Mouse (Mus musculus): ENCODE results near the gene Zscan2.

Gene Zscan2

GRCm38 (mm10) chr7:80843910-80844640 lies 16.6 kb upstream of the Zscan2 start:
- DNase-seq (ENCODE audit: low spot score in 2 of 2), result no peak

DNA sequence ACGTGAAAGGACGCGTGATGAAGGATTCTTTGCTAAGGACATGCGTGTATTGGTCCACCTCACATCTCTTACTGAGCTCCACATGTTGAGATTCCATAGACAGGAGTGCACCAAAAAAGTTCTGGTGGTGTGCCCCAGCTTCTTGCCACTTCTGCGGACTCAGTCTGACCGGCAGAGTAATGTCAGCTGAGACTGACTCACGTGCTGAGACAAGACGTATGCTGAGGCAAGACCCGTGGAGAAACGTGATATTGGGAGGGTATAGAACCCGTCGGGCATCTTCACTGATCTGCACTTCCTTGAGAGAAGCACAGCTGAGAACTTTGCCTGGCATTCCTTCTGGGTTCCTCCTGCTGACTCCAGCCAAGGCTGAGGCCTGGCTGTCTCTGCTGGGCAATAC lies 16.0 kb upstream of the Zscan2 start:
- DNase-seq (ENCODE audit: low spot score in 2 of 2), result no peak

DNA sequence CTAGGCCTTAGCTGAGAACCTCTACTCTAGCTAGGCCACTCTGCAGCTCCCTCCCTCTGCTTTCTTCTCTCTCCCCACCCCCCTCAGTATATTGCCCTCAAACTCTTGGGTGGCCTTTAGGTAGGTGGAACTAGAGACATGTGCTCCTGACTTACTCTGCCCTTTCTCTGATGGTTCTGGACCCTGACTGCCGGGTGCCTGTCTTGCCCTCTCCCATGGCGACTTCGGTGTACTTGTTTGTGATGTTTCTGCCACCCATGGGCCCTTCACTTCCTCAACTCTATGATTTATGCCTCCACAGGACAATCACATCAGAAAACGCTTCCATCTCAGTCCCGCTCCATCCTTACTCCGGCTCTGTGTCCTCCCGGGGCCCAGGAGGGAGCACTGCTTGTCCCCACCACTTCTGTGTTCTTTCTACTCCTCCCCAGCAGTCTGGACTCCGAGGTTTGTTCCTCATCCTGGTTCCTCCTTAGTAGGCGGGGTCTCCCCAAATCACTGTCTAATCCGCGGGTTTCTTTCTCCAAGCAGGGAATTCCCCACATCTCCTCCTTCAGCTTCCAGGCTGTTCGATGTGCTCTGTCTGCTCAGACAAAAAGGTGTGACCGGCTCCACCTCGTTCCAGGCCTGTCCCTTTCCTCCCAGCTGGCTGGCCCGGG lies 15.0 kb upstream of the Zscan2 start:
- no peak for DNase-seq (ENCODE audit: low spot score in 2 of 2)

DNA sequence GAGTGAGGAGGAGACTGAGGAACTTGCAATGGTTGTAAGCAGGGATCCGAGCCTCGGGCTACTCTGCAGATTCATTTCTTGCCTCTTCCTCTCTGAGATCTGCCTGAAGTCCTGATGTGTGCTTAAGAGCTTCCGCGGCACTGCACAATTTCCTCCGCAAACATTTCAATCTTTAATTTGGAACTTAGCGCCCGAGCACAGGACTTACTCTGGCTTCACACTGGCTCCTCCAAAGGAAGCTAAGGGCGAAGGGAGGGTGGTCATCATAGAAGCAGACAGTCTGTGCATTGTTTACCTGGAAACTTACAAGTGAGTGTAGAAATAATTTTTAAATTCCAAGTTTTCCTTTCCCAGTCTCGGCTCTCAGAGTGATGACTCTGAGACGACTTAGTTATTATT lies 14.4 kb upstream of the Zscan2 start:
- no peak for DNase-seq (ENCODE audit: low spot score in 2 of 2)

DNA sequence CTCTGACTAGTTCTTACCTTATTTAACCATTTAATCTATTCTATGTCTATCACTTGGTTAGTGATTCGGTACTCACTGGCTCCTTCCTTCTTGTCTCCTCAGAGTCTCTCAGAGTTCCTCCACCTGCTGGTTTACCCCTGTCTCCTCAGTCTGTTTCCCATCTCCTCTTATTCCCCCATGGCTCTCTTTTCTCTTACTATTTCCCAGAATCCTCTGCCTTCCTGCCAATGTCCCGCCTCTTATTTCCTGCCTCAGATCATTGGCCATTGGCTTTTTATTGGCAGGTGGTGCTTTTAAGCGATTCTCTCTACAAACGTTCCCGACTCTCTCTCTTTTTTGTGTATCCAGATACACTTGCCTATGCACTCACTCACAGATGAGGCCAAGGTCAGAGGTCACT lies 14.0 kb upstream of the Zscan2 start:
- DNase-seq (ENCODE audit: low spot score in 2 of 2), result no peak

- DNase-seq (ENCODE audit: low spot score in 2 of 2), result no peak
These were observed 11.5 kb upstream of the Zscan2 start for GRCm38 (mm10) chr7:80849267-80849666.

DNA sequence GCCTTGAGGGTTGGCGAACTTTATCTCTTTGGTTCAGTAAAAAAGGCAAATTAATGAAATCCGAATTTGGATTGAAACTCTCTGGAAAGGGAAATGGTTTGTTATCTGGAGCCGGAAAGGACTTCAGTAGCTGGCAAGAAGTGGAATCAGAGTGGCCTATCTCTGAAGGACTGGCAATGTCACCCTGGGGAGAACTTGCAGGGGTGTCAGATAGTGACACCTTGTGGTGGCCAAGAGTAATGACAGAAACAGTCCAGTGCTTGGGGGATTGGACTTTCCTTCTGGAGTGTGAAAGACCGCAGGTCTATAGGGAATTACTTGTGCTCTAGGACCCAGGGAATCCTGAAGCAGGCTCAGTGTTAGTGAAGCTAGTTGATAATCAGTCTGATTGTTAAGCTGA lies 11.0 kb upstream of the Zscan2 start:
- DNase-seq (ENCODE audit: low spot score in 2 of 2), result no peak

DNA sequence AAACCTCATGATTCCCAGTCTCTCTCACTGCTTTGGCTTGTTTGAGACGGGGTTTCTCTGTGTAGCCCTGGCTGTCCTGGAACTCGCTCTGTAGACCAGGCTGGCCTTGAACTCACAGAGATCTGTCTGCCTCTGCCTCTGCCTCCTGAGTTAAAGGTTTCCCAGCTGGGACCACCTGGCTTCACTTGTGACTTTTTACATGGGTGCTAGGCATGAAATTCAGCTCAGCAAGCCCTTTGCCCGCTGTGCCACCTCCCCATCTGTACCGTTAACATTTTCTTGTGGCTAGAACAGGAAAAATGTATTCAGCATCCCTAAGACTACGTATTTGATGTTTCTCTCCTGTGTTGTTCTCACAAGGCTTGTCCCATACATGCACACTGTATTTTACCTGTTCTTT lies 10.2 kb upstream of the Zscan2 start:
- DNase-seq (ENCODE audit: low spot score in 2 of 2), result no peak

GRCm38 (mm10) chr7:80853218-80853617 lies 7.5 kb upstream of the Zscan2 start:
- no peak for DNase-seq (ENCODE audit: low spot score in 2 of 2)

GRCm38 (mm10) chr7:80855316-80855715 lies 5.4 kb upstream of the Zscan2 start:
- DNase-seq (ENCODE audit: low spot score in 2 of 2), result no peak

DNA sequence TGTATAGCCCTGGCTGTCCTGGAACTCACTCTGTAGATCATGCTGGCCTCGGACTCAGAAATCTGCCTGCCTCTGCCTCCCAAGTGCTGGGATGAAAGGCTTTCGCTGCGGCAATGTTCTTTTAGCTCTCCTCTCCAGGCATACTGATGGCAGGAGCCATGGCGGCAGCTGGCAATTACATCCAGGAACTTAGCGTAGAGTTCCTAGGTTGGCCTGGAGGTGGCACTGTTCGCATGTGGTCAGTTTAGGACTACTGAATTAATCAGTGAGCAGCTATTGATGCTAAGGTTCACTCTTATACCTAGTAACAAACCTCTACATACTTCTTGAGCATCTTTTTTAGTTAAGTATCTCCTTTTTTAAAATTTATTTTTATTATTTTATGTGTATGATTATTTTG lies 3.5 kb upstream of the Zscan2 start:
- DNase-seq (ENCODE audit: low spot score in 2 of 2), result peak; percentile 49 to 65

GRCm38 (mm10) chr7:80860227-80860626 lies 493 bp upstream of the Zscan2 start:
- DNase-seq (ENCODE audit: low spot score in 2 of 2), result no peak

DNA sequence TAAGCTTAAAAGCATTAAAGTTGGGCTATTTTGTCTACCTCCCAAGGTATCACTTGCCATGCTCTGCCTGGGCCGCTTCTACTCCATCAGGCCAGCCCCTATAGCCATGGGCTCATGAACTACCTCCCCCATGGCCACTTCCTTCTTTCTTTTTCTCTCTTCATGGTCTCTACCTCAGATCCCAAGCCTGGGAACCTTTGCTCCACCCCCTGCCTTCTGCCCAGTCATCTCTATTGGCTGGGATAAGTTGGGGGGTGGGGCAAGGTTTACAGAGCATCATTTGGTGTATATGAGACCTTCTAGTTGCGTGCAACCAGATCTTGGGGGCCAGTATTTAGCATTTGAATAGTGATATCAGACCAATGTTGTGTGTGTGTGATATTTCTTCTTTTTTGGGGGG lies 1.8 kb downstream of the Zscan2 start:
- no peak for DNase-seq (ENCODE audit: low spot score in 2 of 2)

DNA sequence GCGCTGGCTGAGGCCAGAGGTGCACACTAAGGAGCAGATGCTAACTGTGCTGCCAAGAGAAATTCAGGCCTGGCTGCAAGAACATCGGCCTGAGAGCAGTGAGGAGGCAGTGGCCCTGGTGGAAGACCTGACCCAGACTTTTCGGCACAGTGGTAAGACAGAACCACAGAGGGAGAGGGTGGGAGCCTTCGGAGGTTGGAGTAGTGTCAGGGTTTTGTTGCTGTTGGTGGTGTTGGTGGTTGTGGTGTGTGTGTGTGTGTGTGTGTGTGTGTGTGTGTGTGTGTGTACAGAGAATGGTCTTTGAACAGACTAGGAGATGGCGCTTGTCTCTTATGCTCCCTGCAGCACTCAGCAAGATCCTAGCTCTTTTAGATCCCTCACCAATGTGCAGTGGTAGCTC lies 2.8 kb downstream of the Zscan2 start:
- DNase-seq (ENCODE audit: low spot score in 2 of 2), result no peak

- no peak for DNase-seq (ENCODE audit: low spot score in 2 of 2)
These were observed 3.4 kb downstream of the Zscan2 start for GRCm38 (mm10) chr7:80864151-80864550.

- DNase-seq (ENCODE audit: low spot score in 2 of 2), result no peak
These were observed 4.1 kb downstream of the Zscan2 start for GRCm38 (mm10) chr7:80864831-80865230.

DNA sequence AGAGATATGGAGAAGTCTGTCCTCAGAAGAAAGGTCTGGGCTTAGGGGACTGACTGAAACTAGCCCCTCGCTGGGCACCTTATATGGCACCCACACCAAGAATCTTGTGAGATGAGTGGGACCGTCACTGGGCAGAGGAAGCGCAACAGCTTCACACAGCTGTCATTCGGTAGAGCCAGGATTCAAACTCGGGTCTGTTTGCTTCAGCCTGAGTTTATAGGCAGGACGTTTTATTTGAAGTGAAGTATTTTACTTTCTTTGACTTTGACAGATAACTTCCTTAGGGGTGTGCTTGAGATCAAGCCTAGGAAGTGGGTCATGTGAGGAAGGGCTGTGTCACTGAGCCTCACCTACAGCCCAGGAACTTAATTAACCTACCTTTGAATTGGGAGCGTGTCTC lies 4.8 kb downstream of the Zscan2 start:
- no peak for DNase-seq (ENCODE audit: low spot score in 2 of 2)

- DNase-seq (ENCODE audit: low spot score in 2 of 2), result no peak
These were observed 5.9 kb downstream of the Zscan2 start for GRCm38 (mm10) chr7:80866514-80867147.

DNA sequence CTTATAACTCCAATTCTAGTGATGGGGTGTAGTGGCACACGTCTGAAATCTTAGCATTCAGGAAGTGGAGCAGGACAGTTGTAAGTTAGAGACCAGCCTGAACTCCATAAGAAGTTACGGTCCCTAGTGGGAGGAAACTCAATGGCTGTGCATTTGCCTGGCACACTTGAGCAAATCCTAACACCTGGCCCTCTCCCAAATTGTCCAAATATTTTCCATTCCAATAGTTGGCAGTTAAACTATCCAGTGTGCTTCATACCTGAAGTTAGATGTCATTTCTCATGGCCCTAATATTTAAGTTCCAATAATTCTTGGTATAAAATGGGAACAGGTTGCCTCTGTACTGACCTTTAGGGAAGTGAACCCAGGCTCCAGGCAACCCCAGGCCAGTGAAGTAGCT lies 8.0 kb downstream of the Zscan2 start:
- no peak for DNase-seq (ENCODE audit: low spot score in 2 of 2)

DNA sequence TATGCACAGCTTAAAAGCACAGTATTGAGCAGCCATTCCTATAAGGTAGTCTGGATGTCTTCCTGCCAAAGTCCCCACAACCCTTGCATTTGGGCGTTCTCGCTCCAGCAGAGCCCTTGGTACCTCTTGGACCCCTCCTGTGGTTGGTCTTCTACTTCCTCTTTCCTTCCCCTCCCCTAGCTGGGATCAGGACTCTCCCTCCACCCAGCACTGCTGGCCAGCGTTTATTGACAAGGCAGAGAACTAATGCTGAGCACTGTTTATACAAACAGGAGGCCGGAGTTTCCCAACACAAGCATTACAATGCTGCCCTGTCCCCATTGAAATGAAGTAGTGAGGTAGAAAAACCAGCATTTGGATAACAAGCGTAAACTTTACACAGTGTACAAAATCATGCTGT lies 12.3 kb downstream of the Zscan2 start:
- no peak for DNase-seq (ENCODE audit: low spot score in 2 of 2)

DNA sequence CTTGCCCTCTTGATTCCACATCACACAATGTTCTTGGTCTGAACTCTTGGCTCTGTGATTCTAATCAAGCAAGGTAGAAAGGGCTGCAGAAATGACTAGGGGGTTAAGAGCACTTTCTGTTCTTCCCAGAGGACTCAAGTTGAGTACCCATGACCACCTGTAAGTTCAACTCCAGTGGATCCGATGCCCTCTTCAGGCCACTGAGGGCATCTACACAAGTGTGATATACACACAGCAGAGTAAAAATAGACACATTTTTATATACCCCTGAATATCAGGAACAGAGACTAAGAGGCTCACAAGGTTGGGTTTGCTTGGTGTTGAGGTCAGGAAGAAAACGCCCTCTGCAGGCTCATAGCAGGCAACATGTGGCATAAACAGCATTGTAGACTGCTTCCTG lies 12.9 kb downstream of the Zscan2 start:
- DNase-seq (ENCODE audit: low spot score in 2 of 2), result no peak

DNA sequence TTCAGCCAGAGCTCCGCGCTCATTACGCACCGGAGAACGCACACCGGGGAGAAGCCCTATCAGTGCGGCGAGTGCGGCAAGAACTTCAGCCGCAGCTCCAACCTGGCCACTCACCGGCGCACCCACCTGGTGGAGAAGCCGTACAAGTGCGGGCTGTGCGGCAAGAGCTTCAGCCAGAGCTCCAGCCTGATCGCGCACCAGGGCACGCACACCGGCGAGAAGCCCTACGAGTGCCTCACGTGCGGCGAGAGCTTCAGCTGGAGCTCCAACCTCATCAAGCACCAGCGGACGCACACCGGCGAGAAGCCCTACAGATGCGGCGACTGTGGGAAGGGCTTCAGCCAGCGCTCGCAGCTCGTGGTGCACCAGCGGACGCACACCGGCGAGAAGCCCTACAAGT lies 15.0 kb downstream of the Zscan2 start:
- no peak for DNase-seq (ENCODE audit: low spot score in 2 of 2)

DNA sequence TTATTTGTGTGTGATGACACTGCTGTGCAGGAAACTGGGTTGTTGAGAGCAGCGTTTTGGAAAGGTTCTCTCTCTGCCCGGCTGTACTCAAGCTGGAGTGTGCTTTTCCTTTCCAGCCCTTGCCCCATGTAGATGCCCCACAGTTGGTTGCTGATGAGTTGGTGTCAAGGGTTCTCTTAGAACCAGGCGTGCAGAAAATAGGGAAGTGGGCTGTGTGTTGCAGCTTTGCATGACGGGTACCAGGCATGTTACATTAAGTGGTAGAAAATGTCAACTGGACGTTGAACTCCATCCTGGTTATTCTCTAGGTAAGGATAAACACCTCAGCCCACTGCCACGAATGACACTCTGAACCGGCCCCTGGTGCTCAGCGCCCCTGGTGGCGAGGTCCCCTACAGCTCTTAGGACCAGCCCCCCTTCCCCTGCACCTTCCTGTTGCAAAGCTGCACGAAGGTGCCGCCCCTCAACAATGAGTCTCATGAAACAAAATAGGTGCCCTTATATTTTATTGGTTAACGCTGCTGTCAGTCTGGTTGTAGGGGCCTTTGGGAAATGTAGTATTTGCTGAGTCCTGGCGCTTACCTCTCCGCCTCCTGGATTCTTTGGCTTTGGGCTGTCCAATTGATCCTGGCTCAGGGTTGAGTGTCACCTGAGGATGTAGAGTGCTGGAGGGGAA lies 22.2 kb downstream of the Zscan2 start:
- peak; percentile 50 to 56 for DNase-seq (ENCODE audit: low spot score in 2 of 2)

Measured in frontal cortex, postnatal 14 days (tissue).